Mouse (Mus musculus): ENCODE results near the gene Arhgef10l.

DNA sequence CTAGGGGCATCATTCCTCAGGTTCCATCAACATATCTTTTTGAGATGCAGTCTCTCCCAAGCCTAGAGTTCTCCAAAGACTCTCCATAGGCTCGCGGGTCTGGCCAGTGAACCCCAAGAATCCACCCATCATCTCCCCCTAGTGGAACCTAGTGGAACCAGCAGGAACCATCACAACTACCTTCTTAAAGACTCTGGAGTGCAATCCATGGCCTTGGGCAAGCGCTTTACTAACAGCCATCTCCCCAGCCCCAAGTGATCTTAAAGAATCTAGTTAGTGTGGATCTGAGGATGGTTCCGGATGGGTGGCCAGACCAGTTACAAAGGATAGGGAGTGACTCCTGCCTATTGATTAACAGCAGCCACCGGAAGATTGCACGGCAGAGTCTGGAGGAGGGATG is 166.2 kb downstream of the Arhgef10l start:
- peak; percentile 23; the same call in 1 of the 2 replicates for TF ChIP-seq CTCF (IDR thresholded peaks at IDR 0.05; ENCODE audit: low read depth)
- no peak for TF ChIP-seq EP300 (IDR thresholded peaks at IDR 0.05; ENCODE audit: low read depth)

Data from liver, embryonic 14.5 days (tissue).